19 mouse cellular contexts compared by ENCODE assay signal in the genomic region with DNA sequence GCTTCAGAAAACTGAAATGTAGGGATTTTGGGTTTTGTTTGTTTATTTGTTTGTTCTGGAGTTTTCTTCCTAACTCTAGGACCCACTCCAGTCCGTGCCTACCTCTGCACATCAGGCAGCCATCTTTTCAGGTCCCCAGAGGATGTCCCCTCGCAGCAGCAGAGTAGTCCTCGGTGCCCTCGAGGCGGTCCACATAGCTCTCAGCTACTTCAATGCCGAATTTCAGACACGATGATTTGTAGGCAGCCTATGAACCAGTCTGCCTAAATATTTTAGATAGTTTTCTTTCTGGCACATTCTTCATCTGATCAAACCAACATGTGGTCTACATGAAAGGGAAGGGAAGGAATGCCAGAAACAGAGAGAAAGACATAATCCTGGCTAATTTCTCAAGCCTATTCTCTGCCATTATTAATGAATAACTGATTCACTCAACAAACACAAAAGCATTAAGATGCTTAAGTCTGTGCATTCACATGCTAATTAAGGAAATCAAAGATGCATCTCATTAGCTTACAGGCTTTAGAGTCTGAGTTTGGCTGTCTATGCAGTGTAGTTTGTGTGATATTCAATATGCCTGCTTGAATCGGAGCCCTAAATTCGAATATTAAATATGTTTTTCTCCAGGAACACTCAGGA. TPM values are rescaled to one million over a fixed set of nuclear protein-coding genes. Genes with fewer than 3 reads are reported as not detected.
A peak's percentile ranks its signal among the peaks of the same experiment; 100 is the strongest.
DNase-seq lines count a peak whose midpoint lies in the region; ATAC-seq and TF ChIP-seq lines count a peak whose summit lies in the region.
"Had no signal": no experiment of that assay in that cellular context is flagged by ENCODE, and none has a peak within 500 bp of the region (broad histone marks: within the 10 kb centered on the region; RNA-seq: fewer than 3 reads in every experiment).

No protein-coding gene starts in this region.

- H3K9me3 ChIP-seq in neural tube, embryonic 12.5 days, result no peaks in the 10 kb centered on the region
- no peaks in the 10 kb centered on the region for H3K9me3 ChIP-seq in hindbrain, embryonic 13.5 days
- H3K9me3 ChIP-seq in midbrain, embryonic 14.5 days (ENCODE audit: control insufficient read depth, low read length), result no peaks in the 10 kb centered on the region
- H3K9me3 ChIP-seq: embryonic facial prominence, embryonic 15.5 days; limb, embryonic 10.5 days; liver, embryonic 13.5 days; stomach, embryonic 15.5 days had no signal

- H3K4me2 ChIP-seq in neural tube, embryonic 12.5 days (replicated peaks), result no peak overlapping the region
- H3K4me2 ChIP-seq in hindbrain, embryonic 13.5 days, result no peak overlapping the region
- no peak overlapping the region for H3K4me2 ChIP-seq in midbrain, embryonic 14.5 days (ENCODE audit: low read length)
- H3K4me2 ChIP-seq: embryonic facial prominence, embryonic 15.5 days; liver, embryonic 13.5 days; stomach, embryonic 15.5 days had no signal

- no peak overlapping the region for H3K4me3 ChIP-seq in neural tube, embryonic 12.5 days
- no peak overlapping the region for H3K4me3 ChIP-seq in hindbrain, embryonic 13.5 days
- H3K4me3 ChIP-seq in midbrain, embryonic 14.5 days (replicated peaks; ENCODE audit: low read depth, low read length), result no peak overlapping the region
- no peak overlapping the region for H3K4me3 ChIP-seq in layer of hippocampus, adult 2 months
- H3K4me3 ChIP-seq: embryonic facial prominence, embryonic 15.5 days; limb, embryonic 10.5 days; liver, embryonic 13.5 days; stomach, embryonic 15.5 days had no signal

- no peak overlapping the region for H3K9ac ChIP-seq in neural tube, embryonic 12.5 days
- H3K9ac ChIP-seq in hindbrain, embryonic 13.5 days, result no peak overlapping the region
- no peak overlapping the region for H3K9ac ChIP-seq in midbrain, embryonic 14.5 days (replicated peaks; ENCODE audit: low read length)
- H3K9ac ChIP-seq: embryonic facial prominence, embryonic 15.5 days; liver, embryonic 13.5 days; stomach, embryonic 15.5 days had no signal

- TF ChIP-seq CTCF in layer of hippocampus, adult 2 months (conservative IDR thresholded peaks at IDR 0.05), result no peak

- no peaks in the 10 kb centered on the region for H3K36me3 ChIP-seq in neural tube, embryonic 12.5 days
- H3K36me3 ChIP-seq in hindbrain, embryonic 13.5 days, result no peaks in the 10 kb centered on the region
- no peaks in the 10 kb centered on the region for H3K36me3 ChIP-seq in midbrain, embryonic 14.5 days (ENCODE audit: control insufficient read depth, insufficient read depth, low read length)
- H3K36me3 ChIP-seq: embryonic facial prominence, embryonic 15.5 days; limb, embryonic 10.5 days; liver, embryonic 13.5 days; stomach, embryonic 15.5 days had no signal

- no peak overlapping the region for H3K27ac ChIP-seq in neural tube, embryonic 12.5 days
- no peak overlapping the region for H3K27ac ChIP-seq in hindbrain, embryonic 13.5 days
- H3K27ac ChIP-seq in midbrain, embryonic 14.5 days (replicated peaks; ENCODE audit: low read depth, low read length), result no peak overlapping the region
- H3K27ac ChIP-seq in layer of hippocampus, adult 2 months, result no peak overlapping the region
- H3K27ac ChIP-seq: embryonic facial prominence, embryonic 15.5 days; kidney, postnatal 0 days; limb, embryonic 10.5 days; liver, embryonic 13.5 days; stomach, embryonic 15.5 days had no signal

- no peaks in the 10 kb centered on the region for H3K4me1 ChIP-seq in neural tube, embryonic 12.5 days
- peaks cover 15% of the 10 kb centered on the region for H3K4me1 ChIP-seq in hindbrain, embryonic 13.5 days (replicated peaks)
- H3K4me1 ChIP-seq in midbrain, embryonic 14.5 days (ENCODE audit: control insufficient read depth, insufficient read depth, low read length), result peaks cover 8% of the 10 kb centered on the region; the same call in 1 of the 2 replicates
- H3K4me1 ChIP-seq: embryonic facial prominence, embryonic 15.5 days; liver, embryonic 13.5 days; stomach, embryonic 15.5 days had no signal

- 43% methylated on average over 9 of the region's 9 CpGs for WGBS in neural tube, embryonic 12.5 days
- 25% methylated on average over 9 of the region's 9 CpGs for WGBS in hindbrain, embryonic 13.5 days
- 34% methylated on average over 9 of the region's 9 CpGs for whole genome bisulfite sequencing in midbrain, embryonic 14.5 days

- ATAC-seq in neural tube, embryonic 12.5 days (ENCODE audit: low FRiP score, low read depth), result peak; percentile 73
- peak; percentile 80 for ATAC-seq in hindbrain, embryonic 13.5 days (ENCODE audit: low FRiP score)
- ATAC-seq in midbrain, embryonic 14.5 days (ENCODE audit: low FRiP score, low TSS enrichment), result peak; percentile 80
- ATAC-seq: inflammation-experienced regulatory T-cells, adult 6 months had no signal

- H3K27me3 ChIP-seq in neural tube, embryonic 12.5 days (replicated peaks), result no peaks in the 10 kb centered on the region
- no peaks in the 10 kb centered on the region for H3K27me3 ChIP-seq in hindbrain, embryonic 13.5 days
- no peaks in the 10 kb centered on the region for H3K27me3 ChIP-seq in midbrain, embryonic 14.5 days (ENCODE audit: control insufficient read depth, insufficient read depth, low read length)
- H3K27me3 ChIP-seq: embryonic facial prominence, embryonic 15.5 days; liver, embryonic 13.5 days; stomach, embryonic 15.5 days had no signal

- DNase-seq in neural tube, embryonic 10.5 days (ENCODE audit: extremely low spot score, low spot score), result no peak
- peak; percentile 64 for DNase-seq in midbrain, embryonic 14.5 days
- DNase-seq in kidney, adult 8-10 months, result no peak
- no peak for DNase-seq in layer of hippocampus, adult 11-12 months (ENCODE audit: low spot score)
- DNase-seq in layer of hippocampus, adult 2 months (ENCODE audit: low spot score in 2 of 2), result no peak
- no peak for DNase-seq in heart, adult 9 months (ENCODE audit: low spot score in 2 of 2)
- DNase-seq: adrenal gland, postnatal 25 days; B cell, adult 2 months; cerebellum, postnatal 36 days; liver, embryonic 13.5 days; lung, postnatal 10 days had no signal

RNA-seq across cellular contexts. Expression of a gene that starts 55.2 kb away (rescaled TPM):
- 30.8 and 32.7 TPM in 2 replicates for polyA plus RNA-seq in neural tube, embryonic 12.5 days (2016; fragmentation: Nextera tagmentation; extraction: Ambion mirVana)
- 36.1 and 37.9 TPM in 2 replicates for polyA plus RNA-seq in hindbrain, embryonic 13.5 days (2015; fragmentation: Nextera tagmentation; extraction: Ambion mirVana)
- polyA plus RNA-seq in midbrain, embryonic 14.5 days (2014; fragmentation: Nextera tagmentation; extraction: Ambion mirVana), result 31.0 and 39.5 TPM in 2 replicates
- total RNA-seq in layer of hippocampus, adult 2 months (2021), result 10 to 100 TPM; 32.9 to 34.9 TPM

RNA-seq across cellular contexts. Expression of a gene that starts 55.9 kb away (rescaled TPM):
- polyA plus RNA-seq in neural tube, embryonic 12.5 days (2016; fragmentation: Nextera tagmentation; extraction: Ambion mirVana), result 2.5 and 3.6 TPM in 2 replicates
- polyA plus RNA-seq in hindbrain, embryonic 13.5 days (2015; fragmentation: Nextera tagmentation; extraction: Ambion mirVana), result 2.1 and 2.8 TPM in 2 replicates
- 2.3 and 3.1 TPM in 2 replicates for polyA plus RNA-seq in midbrain, embryonic 14.5 days (2014; fragmentation: Nextera tagmentation; extraction: Ambion mirVana)
- total RNA-seq in layer of hippocampus, adult 2 months (2021), result not detected
- polyA plus RNA-seq: inflammation-experienced regulatory T-cells, adult 6 months; small intestine, adult 2 months had no signal
